Mouse (Mus musculus) ES-CJ7 (cell line): Measurements from ENCODE around the gene Rab40c.
A peak's percentile ranks its signal among the peaks of the same experiment; 100 is the strongest.

ENCODE experiments used
- DNase-seq: peaks from one replicate; pipeline ENCODE4 v3.0.0; 2011; ENCODE audit warnings: low read depth, low spot score

Rab40c gene

DNA sequence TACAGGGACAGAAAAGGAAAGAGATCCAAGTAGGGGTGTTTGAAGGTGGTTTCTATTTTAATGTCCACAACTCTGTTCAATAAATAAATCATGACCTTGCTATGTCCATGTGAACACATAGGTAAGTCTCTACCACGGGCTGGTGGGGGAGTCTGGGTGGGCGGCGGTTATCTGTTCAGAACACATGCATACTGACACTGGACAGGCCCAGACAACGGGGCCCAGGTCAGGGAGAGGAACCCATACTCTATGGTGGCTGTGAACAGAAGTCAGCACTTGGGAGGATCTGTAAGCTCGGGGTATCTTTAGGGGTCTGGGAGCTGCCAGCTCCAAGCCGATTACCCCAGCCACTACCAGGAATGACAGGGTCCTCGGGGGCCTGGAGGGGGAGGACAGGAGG, 26.8 kb upstream of the Rab40c start:
- DNase-seq: no peak

DNA sequence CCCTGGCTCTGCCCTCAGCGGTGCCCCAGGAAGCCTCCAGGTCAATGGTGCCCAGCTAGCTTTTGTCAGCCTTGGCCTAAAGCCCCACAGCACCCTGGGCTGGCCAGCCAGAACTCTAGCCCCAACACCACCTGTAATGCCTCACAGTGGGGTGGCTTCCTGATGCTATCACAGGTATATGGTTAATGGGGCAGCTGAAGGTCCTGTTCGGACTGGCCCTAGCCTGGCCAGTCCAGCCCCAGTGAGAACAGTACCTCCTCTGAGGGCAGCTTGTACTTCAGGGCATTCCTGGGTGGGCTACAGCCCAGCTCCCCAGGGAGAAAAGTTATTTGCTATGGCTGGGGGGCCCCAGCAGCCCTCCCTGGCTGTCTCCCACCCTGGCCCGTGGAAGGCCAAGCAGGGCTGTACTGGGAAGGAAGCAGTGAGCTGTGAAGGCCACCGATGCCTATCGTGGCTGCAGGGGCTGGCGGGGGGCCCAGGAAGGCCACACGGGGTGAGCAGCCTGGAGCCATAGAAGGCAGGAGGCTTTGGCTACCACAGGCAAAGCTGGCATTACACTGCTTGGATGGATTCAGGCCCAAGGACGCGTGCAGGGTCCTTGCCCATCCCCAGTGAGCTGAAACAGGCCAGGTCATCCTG, 26.1 kb upstream of the Rab40c start:
- no peak for DNase-seq

DNA sequence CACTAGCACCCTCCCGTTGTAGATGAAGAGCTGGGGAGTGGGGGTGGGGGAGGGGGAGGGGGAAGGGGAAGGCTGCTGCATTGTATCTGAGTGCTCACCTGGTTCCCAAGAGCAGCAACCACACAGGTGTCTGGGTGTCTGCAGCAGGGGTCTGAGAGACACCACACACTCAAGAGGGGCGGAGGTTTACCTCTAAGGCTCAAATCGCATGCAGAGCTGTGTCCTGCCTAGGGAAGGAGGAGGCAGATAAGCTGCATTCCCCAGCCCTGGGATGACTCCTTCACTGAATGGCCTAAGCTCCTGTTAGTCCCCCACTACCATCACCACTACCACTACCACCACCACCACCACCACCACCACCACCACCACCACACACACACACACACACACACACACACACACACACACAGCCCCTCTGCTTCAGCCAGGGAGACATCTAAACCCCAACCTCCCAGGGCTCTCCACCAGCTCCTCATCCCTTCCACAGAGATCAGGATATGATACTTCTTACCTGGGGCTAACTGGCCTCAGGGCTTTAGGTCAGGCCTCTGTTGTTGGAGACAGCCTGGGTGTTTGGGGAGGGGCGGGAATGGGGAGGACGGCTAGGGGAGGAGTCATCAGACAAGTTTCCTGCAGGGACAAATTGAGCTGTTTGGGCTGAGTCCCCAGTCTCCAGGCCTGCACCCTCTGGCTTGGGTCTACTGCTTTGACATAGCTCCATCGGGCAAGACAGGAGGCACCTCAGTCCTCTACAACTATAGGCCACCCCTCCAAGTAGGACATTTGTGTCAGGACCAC, 25.0 kb upstream of the Rab40c start, which contains the start of the genes Pigq and Nhlrc4:
Pigq (minus strand) TSS at position 571 of the 798 bp plus-strand sequence.
Nhlrc4 (minus strand) TSS at position 596 of the 798 bp plus-strand sequence.
- DNase-seq: no peak

DNA sequence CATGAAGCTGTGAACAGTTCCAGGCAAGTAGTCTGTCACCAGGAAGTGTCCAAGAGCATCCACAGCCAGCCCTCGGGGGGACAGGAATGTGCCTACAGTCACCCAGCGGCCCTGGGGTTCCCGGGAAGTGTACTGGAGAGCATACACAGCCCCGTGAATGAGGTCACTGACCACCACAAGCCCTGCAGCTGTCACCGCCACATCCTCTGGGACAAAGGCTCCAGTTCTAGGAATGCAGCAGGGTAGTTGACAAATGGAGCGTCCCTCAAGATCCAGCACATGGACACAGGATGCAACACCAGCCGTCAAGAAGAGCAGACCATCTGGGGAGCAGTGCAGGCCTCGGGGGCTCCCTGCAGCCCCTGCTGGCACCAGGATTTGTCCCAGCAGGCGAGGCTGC, 24.2 kb upstream of the Rab40c start:
- no peak for DNase-seq

DNA sequence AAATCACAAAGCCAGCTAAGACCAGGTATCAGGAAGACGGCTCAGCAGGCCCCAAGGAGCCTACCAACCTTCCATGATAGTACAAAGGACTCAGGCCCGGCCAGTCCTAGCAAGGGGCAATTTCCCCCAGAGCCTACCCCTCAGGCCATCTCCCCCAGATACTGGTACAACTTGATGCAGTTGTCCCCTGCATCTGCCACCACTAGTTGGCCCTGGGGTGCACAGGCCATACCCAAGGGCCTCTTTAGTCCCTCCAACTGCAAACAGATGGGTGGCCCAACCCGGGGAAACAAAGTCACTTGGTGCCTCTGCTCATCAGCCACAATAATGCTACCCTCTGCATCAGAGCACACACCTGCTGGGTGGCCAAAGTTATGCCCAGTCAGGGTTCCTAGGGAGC, 23.7 kb upstream of the Rab40c start:
- no peak for DNase-seq

DNA sequence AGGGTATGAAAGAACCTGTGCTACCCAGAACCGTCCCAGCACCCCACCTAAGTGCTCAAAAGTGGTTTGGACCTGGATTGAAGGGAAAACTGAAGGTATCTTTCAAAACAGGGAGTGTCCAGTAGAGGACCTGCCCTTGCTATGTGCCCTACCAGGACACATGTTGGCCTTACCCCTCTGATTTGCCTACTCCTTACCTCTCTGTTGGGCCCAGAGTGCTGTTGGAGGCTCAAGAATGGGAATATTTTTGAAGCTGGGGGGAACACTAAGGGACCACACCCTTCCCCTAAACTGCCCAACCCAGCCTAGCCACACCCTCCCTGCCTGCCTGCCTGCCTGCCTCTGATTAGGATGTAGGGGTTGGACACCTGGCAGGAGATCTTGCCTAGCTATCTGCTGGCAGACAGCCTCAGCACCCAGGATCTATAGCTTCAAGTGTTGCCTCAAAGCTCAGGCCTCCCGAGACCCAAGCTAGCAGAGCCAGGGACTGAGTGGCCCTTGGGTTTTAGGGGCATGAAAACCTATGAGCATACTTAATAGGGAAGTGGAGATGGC, 23.1 kb upstream of the Rab40c start:
- no peak for DNase-seq

DNA sequence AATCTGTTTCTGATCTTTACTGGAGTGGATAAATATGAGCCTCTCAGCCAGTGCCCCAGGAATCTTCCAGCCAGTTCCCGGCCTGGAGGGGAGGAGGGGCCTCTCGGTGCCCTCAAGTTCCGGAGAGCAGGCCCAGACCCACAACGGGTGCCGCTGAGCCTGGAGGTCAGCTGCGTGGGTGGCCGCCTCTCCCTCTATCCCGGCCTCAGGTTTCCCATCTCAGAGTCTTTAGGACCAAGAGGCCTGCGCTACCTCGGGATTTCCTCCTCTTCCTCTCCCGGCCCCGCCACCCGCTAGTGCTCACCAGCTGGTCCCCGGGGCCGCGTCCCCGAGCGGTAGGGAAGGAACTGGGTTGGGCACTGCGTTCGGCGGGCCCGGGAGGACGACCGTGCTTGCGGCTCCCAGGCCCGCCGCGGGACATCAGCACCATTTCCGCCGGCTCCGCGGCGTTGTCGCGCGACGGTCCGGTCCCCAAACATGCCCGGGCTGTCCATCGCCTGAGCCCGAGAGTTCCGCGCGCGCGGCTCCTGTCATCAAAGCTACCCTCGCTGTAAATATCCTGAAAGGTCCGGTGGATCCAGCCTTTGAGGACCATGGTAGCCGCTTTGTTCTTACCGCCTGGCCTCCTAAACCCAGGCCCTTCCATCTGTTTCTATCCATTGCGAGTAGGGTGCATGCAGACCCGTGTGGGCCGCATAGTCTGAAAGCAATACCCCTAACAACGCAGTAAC, 22.1 kb upstream of the Rab40c start:
- DNase-seq: peak; percentile 64

DNA sequence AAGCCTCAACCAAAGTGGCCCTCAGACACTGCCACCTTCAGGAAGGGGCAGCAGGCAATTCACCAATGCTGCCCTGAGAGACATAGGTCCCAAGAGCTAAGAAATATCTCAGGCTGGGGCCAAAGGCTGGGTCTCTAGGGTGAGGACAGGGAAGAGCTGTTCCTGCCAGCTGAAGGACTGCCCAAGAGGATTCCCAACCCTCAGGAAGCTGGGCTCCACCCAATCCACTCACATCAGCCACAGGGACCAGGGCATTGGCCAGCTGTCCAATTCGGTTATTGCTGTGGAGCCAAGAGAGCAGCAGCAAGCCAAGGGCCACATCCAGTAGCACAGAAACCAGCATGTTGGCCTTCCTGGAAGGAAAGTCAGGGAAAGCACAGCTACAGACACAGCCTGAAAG, 15.0 kb upstream of the Rab40c start:
- DNase-seq: no peak

DNA sequence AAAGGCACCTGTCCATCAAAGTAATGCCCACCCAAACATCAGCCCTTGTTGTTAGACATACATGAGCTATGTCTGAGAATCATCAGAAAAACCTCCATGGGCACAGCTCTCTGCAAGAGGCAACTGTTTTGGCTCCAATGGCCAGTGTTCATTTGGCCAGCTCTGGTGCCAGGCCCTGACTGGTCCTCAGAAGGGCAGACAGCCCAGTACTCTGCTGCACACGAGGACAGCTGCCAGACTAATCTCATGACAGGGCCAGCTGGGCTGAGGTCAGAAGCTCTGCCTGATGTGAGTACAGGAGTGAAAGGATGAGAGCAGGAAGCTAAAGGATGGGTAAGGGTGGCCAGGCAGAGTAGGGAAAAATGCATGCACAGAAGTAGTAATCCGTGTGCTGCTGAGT, 5.8 kb upstream of the Rab40c start:
- DNase-seq: no peak

DNA sequence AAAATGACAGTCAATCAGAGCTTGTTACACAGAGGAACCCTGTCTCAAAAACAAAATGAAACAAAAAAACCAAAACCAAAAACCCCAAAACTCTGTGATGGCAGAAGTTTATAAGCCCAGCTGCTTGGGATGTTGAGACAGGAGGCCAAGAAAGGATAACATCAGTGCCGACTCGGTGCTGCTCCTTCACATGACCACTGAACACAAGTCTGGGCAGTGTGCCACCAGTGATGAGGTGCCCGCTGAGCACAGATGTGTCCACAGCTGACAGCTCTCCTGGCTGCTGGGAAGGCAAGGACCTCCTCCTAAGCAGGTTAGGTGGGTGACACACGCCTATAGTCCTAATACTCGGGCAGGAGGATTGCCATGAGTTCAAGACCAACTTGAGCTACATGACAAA, 2.6 kb upstream of the Rab40c start:
- no peak for DNase-seq

DNA sequence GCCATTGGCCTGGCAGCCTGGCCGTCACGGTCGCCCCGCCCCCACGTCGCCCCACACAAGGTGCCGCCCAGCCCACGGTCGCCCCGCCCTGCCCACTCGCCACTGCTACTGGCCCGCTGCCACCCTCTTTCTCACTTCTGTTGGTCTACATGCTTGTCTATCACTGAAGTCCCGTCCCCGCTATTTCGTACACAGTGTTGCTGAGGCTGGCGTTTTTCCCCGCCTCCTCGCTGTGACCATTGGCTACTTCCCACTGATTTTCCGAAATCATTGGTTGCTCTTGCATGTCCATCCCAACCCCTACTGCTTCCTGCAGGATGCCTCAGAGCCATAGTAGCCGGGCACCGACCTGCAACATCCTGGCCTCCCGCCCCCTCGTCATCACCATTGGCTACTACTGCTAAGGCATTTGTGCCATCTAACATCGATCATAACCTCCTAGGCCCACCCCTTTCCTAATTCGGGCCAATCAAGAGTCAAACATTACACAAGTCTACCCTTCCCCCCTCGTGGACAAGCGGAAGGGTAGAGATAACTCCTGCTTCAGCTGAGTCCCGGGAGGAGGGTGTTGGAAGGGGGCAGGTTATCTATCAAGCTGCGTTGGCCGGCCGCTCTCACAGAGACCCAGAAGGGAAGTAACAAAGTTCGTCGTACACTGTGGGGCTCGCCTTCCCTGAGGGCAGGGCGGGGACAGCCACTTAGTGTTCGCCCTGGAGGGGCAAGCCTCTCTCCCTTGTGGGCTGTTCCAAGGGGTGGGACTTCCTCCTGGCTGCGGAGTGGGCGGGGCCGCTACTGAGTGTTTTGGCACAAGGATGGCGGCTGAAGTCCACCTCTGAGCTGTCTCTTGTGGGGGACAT, 487 bp upstream of the Rab40c start:
- DNase-seq: peak; percentile 100

DNA sequence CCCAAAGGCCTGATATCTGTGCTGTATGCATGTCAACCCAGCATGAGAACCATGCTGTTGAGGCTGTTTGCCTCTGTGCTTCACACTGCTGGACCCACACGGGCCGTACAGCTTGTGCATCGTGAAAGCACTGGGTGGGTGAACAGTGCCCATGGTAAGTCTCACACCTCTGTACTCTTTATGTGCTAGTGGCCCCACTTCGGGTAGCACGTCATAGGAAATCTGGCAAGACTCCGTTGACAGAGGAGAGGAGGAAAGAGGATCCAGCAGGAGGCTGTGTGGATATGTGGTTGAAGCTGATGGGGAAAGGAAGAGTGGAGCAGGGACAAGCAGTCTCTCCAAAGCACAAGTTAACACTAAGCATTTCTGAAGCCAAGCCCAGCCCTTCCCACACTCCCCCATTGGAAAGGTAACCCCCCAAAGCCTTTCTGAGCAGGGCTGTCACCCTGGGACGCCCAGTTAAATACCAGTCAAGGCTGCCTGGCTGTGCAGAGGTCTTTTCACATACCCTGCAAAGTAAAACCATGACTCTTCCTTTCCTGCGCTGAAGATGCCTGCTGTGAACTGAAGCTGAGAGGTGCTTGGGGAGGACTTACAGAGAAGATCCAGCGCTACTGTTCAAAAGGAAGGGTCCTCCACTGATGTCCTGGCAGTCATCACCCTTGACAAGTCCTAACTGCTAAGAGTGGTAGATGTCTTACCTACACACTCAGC, 1.3 kb downstream of the Rab40c start:
- no peak for DNase-seq

DNA sequence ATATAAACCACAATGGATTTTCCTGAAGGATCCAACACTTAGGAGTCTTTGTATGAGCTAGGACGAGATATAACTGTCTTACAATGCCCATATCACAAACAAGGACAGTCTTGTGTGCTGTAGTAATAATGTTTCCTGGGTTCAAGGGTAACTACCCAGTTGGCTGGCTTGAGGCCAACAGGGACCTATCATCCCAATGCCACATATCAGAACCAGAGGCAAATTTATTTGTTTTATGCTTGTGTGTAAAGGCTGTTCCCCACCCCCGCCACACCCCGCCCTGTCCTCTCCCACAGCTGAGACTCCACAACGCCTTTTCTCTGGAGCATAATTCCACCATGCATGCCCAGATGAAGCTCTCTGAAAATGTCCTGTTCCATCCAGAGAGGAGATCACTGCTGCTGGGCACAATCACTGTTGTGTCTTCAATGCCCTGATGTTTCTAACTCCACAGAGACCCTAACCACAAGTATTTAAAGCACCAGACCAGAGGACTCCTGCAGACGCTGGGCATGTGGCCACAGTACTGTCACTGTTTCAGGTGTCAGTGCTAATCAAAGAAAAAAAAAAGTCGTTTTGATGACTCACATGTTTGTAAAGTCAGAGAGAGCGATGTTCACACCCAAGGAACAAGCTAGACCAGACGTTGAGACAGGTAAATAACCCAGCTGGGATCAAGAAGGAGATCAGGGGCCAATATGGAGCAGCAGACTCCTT, 2.4 kb downstream of the Rab40c start:
- DNase-seq: no peak

DNA sequence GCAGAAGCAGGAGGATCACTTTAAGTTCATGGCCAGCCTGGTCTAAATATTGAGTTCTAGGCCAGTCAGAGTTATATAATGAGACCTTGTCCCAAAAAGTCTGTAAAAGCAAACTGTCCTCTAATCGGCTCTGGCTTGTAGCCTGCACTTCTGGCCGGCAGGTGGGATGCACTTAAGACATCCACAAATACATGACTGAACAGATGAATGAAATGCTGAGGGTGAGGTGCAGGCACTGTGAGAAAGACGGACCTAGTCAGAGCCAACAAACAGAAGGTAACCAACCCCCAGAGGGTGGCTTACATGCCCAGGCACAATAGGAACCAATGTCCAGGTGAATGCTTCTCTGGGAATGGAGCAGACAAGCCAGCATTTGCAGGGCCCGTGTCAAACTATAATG, 5.2 kb downstream of the Rab40c start:
- no peak for DNase-seq

DNA sequence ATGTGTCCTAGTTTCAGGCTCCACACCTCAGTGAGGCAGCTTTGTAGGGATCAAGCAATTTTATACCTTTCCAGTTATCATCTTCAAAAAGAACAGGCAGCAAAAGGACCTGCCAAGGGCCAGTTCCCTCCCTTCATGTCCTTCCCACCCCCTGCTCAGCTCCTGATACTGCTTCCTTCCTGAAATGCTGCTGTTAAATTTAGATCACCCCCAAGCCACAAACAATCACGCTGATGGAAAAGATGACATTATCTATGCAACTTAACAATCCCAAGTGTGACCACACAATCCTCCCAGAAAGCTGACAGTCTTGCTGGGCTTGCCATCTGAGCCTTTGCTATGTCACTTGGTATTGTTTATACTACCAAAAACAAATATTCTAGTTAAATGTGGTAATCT, 5.7 kb downstream of the Rab40c start:
- no peak for DNase-seq

DNA sequence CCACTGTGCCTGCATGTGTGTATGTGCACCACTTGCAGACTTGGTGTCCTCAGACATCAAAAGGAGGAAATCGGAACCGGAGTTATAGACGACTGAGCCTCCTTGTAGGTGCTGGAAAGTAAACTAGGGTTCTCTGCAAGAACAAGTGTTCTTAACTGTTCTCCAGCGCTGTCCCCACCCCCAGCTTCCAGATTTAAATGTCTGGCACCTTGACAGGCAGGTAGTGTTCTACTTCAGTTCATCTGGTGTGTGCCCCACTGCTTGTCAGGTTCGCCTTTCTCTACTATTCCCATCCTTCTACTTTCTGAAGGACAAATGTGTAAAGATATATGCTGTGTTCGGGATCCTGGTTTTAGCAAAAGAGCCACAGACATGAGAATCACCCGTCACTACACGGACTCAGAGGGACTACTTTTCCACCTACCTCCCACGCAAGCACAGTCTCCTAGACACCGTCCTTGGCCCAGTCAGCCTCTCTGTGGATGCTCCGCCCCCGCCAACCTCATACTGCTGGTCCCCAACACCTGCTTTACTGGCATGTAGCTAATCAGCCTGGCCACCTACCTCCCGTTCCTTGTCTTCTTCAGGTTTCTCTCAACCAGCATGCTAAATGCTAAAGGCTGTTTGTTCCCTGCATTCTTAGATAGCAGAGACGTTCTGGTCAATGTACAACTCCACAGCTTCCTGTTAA, 6.2 kb downstream of the Rab40c start:
- DNase-seq: no peak

DNA sequence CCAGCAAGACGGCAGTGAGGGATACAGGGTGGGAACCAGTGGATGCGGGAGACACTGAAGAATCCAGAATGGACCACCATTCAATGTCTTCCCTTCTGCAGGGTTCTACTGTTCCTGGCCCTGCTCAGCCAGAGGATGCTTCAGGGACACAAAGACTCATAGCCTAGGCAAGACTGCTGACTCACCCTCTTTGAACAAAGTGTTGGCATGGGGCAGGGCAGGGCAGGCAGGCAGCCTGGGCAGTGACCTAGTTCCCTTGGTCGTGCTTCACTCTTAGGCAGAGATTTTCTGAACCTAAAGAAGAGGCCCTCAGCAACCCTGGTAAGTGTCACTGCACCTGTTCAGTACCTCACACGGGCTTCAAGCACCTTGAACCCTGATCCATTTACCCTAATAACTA, 7.7 kb downstream of the Rab40c start:
- DNase-seq: no peak

DNA sequence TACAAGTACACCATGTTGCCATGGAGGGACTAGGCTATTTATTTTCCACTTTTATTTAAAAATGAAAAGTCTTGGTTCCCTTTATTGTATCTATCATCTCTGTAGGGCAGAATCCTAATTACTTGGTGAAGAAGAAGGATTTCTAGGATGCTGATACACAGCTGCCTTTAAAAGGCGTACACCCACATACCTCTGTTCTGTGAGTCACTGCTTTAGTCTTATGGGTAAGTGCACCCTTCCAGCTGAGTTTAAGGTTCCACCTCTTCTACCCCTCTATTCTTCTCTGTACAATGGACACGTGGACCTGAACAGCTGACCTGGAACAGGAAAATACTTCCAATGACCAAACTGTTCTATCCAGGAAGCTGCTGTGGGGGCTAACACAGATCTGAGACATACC, 11.9 kb downstream of the Rab40c start:
- no peak for DNase-seq

DNA sequence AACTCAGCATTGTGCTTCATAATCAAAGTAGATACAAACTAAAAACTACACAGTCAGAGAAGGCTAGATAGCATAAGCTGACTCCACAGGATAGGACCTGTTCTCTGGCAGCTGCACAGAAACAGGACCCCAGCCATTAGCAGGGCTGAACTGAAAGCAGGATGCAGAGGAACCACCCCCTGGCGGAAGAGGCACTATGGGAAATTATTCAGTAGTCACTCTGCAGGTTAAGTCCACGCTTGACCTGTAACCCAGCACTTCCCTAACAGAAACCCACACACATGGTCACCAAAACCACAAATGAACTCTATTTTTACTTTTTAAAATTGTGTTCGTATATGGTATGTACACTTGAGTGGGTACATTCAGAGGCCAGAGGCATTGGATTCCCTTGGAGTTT, 16.5 kb downstream of the Rab40c start:
- no peak for DNase-seq
